In genomic region chr13:22021581-22021980, GRCm38 (mm10) we compare ENCODE assay signal across 1 mouse cellular context.
TF ChIP-seq lines count a peak whose summit lies in the region.

No protein-coding gene starts in this region.

TF ChIP-seq in CH12.LX, 34 proteins besides CTCF, POLR2A, EP300 and RAD21:
- TF ChIP-seq CHD2 (IDR thresholded peaks at IDR 0.05; ENCODE audit: low read length) (no peak), SIN3A (IDR thresholded peaks at IDR 0.05; ENCODE audit: low read length) (0 out of 2 replicates have a peak, but pooled peaks have one; percentile 41), MAFK (IDR thresholded peaks at IDR 0.05; ENCODE audit: insufficient replicate concordance, low read length) (peak; percentile 70)
